Mouse (Mus musculus) ES-E14 (cell line): Measurements from ENCODE around the gene Nxn. TPM values are rescaled to one million over a fixed set of nuclear protein-coding genes. Genes with fewer than 3 reads are reported as not detected.

Experiments used
- DNase-seq: peaks from one replicate; pipeline ENCODE4 v3.0.0-alpha.2; 2013; ENCODE audit warnings: low read depth, low spot score
- H3K27ac ChIP-seq: 2 replicates; pipeline ENCODE4 v1.5.1; 2012; ENCODE audit warnings: low read depth, mild to moderate bottlenecking, low read length, moderate library complexity, mixed read lengths; ENCODE audit not compliant: poor library complexity, insufficient read depth, severe bottlenecking
- H3K36me3 ChIP-seq: 2 replicates; pipeline ENCODE4 v1.6.1; 2012; ENCODE audit warnings: mild to moderate bottlenecking, low read length, moderate library complexity, mixed read lengths; ENCODE audit not compliant: control insufficient read depth, poor library complexity, insufficient read depth, severe bottlenecking
- H3K4me1 ChIP-seq, 2 experiments: fragments of 150-350 bp in 1 of 2; sonication (generic) in 1 of 2; 2 replicates each; pipeline ENCODE4 v1.6.1; 2012; ENCODE audit warnings: low read length in 2 of 2, mild to moderate bottlenecking in 1 of 2, mixed read lengths in 1 of 2; ENCODE audit not compliant: control insufficient read depth in 2 of 2, insufficient read depth in 2 of 2, poor library complexity in 1 of 2
- H3K4me3 ChIP-seq, 2 experiments: fragments of 150-350 bp in 1 of 2; sonication (generic) in 1 of 2; 2 replicates each; pipeline ENCODE4 v1.5.1; 2012; ENCODE audit warnings: low read length in 2 of 2, low read depth in 1 of 2, mild to moderate bottlenecking in 1 of 2, mixed read lengths in 1 of 2; ENCODE audit not compliant: insufficient read depth in 1 of 2, poor library complexity in 1 of 2, severe bottlenecking in 1 of 2
- H3K9ac ChIP-seq: 2 replicates; pipeline ENCODE4 v1.6.1; 2012; ENCODE audit warnings: low read depth, mild to moderate bottlenecking, low read length, mixed read lengths; ENCODE audit not compliant: poor library complexity, insufficient read depth, severe bottlenecking
- H3K9me3 ChIP-seq: fragments of 150-350 bp; sonication (generic); 2 replicates; pipeline ENCODE4 v1.6.1; 2012; ENCODE audit warnings: low read depth, mild to moderate bottlenecking, low read length; ENCODE audit not compliant: control insufficient read depth, insufficient read depth
- CHD2 ChIP-seq: IDR thresholded peaks from 2 replicates; pipeline ENCODE4 v1.6.1; 2014; ENCODE audit warnings: mild to moderate bottlenecking, low read depth, low read length, inconsistent platforms
- HCFC1 ChIP-seq: IDR thresholded peaks from 2 replicates; pipeline ENCODE4 v1.6.1; 2012; ENCODE audit warnings: low read length, inconsistent platforms, borderline replicate concordance; ENCODE audit not compliant: insufficient read depth
- MAFK ChIP-seq: IDR thresholded peaks from 2 replicates; pipeline ENCODE4 v1.6.1; 2014; ENCODE audit warnings: mild to moderate bottlenecking, low read depth, low read length, inconsistent platforms; ENCODE audit not compliant: insufficient read depth
- ZC3H11A ChIP-seq: IDR thresholded peaks from 2 replicates; pipeline ENCODE4 v1.6.1; 2012; ENCODE audit warnings: low read depth, mild to moderate bottlenecking, inconsistent platforms, low read length, borderline replicate concordance
- ZNF384 ChIP-seq: IDR thresholded peaks from 2 replicates; pipeline ENCODE4 v1.6.1; 2012; ENCODE audit warnings: low read depth, low read length, inconsistent platforms
- in situ Hi-C, 2 experiments: fragments of 600-800 bp; cut with MboI; formaldehyde crosslinking; loops; one replicate each; pipeline ENCODE4 v1.15.1; 2025; ENCODE audit warnings: low sequenced_read_pairs in 2 of 2, inconsistent platforms in 1 of 2; ENCODE audit not compliant: unreplicated experiment in 2 of 2
- total RNA-seq: library from RNA; depleted of rRNA; stranded (reverse); fragments of 300-350 nt; gene quantifications from 2 replicates; pipeline ENCODE4 v1.2.3, GENCODE M21; 2012

The Nxn gene
- total RNA-seq, 1 experiment: 48.0 TPM

- in situ Hi-C loops: loop anchor here in 1 of 2 experiments (5.0 kb wide), 1 partner anchor 150 kb away; the partner anchor contains the start of gene Timm22
- Histone ChIP-seq H3K9ac (no peak overlapping the region), H3K4me1 (peaks cover 0 to 2% of the 10 kb centered on the region in 2 experiments; a peak in 1 of 4 replicates), H3K27ac (no peak overlapping the region), H3K36me3 (peaks cover 10% of the 10 kb centered on the region), H3K4me3 (no peak overlapping the region), H3K9me3 (no peaks in the 10 kb centered on the region)
- DNase-seq: no peak
- no peak for TF ChIP-seq HCFC1
- no peak for TF ChIP-seq ZC3H11A
- TF ChIP-seq CHD2: no peak
- no peak for TF ChIP-seq ZNF384
- TF ChIP-seq MAFK: no peak
Measured at GRCm38 (mm10) chr11:76257386-76257785, 141.6 kb downstream of the Nxn start.

GRCm38 (mm10) chr11:76256129-76256528, 142.8 kb downstream of the Nxn start:
- peaks cover 0 to 2% of the 10 kb centered on the region in 2 experiments; a peak in 1 of 4 replicates for H3K4me1 ChIP-seq
- no peak overlapping the region for H3K4me3 ChIP-seq
- no peaks in the 10 kb centered on the region for H3K9me3 ChIP-seq
- no peak for DNase-seq
- H3K27ac ChIP-seq: no peak overlapping the region
- H3K9ac ChIP-seq: no peak overlapping the region
- TF ChIP-seq ZC3H11A: no peak
- no peak for TF ChIP-seq HCFC1
- no peak for TF ChIP-seq MAFK
- TF ChIP-seq CHD2: no peak
- TF ChIP-seq ZNF384: no peak
- in situ Hi-C loops: loop anchor here in 1 of 2 experiments (5.0 kb wide), 1 partner anchor 151 kb away; the partner anchor contains the start of gene Timm22
- peaks cover 10% of the 10 kb centered on the region for H3K36me3 ChIP-seq

GRCm38 (mm10) chr11:76255431-76256001, 143.4 kb downstream of the Nxn start:
- Histone ChIP-seq H3K4me3 (no peak overlapping the region), H3K4me1 (peaks cover 0 to 2% of the 10 kb centered on the region in 2 experiments; a peak in 1 of 4 replicates), H3K9ac (no peak overlapping the region), H3K9me3 (no peaks in the 10 kb centered on the region), H3K27ac (no peak overlapping the region), H3K36me3 (peaks cover 6% of the 10 kb centered on the region)
- no peak for DNase-seq
- in situ Hi-C loops: loop anchor here in 1 of 2 experiments (5.0 kb wide), 1 partner anchor 152 kb away; the partner anchor contains the start of gene Timm22
- no peak for TF ChIP-seq ZC3H11A
- TF ChIP-seq HCFC1: no peak
- no peak for TF ChIP-seq ZNF384
- no peak for TF ChIP-seq MAFK
- TF ChIP-seq CHD2: no peak

- Histone ChIP-seq H3K27ac (no peak overlapping the region), H3K9ac (no peak overlapping the region), H3K36me3 (peaks cover 15% of the 10 kb centered on the region), H3K4me1 (no peaks in the 10 kb centered on the region), H3K9me3 (no peaks in the 10 kb centered on the region), H3K4me3 (no peak overlapping the region)
- no peak for DNase-seq
- in situ Hi-C loops: loop anchor here in 1 of 2 experiments (5.0 kb wide), 1 partner anchor 143 kb away; the partner anchor contains the start of gene Nxn
- no peak for TF ChIP-seq ZNF384
- TF ChIP-seq HCFC1: no peak
- TF ChIP-seq MAFK: no peak
- TF ChIP-seq ZC3H11A: no peak
- TF ChIP-seq CHD2: no peak
Measured at GRCm38 (mm10) chr11:76253918-76254264, 145.0 kb downstream of the Nxn start.
